Mouse (Mus musculus) layer of hippocampus, postnatal 14 days (tissue): ENCODE results near the gene Tmem184b. TPM values are rescaled to one million over a fixed set of nuclear protein-coding genes. Genes with fewer than 3 reads are reported as not detected.

ENCODE experiments used
- DNase-seq, 2 experiments: peaks; one replicate each; pipeline ENCODE4 v3.0.0; 2021 to 2022; ENCODE audit warnings: low spot score in 2 of 2, mixed read lengths in 1 of 2
- total RNA-seq, 2 experiments: library from RNA; stranded (reverse); gene quantifications; 2 replicates each; pipeline ENCODE4 v1.2.3; 2021

The Tmem184b gene
- total RNA-seq, 2 experiments from 2014 or later, result 47.4 to 49.2 TPM

- no peak for DNase-seq
Measured at GRCm38 (mm10) chr15:79430461-79431000, 27.2 kb upstream of the Tmem184b start.

- DNase-seq, result no peak
Measured at GRCm38 (mm10) chr15:79429994-79430393, 26.6 kb upstream of the Tmem184b start.

- DNase-seq, result no peak
Measured at GRCm38 (mm10) chr15:79429527-79429926, 26.2 kb upstream of the Tmem184b start.

- DNase-seq, result no peak
Measured at GRCm38 (mm10) chr15:79428616-79429015, 25.2 kb upstream of the Tmem184b start.

GRCm38 (mm10) chr15:79427516-79427915 is 24.1 kb upstream of the Tmem184b start:
- DNase-seq, result no peak

GRCm38 (mm10) chr15:79425516-79425915 is 22.1 kb upstream of the Tmem184b start:
- DNase-seq, result no peak

GRCm38 (mm10) chr15:79424602-79425001 is 21.2 kb upstream of the Tmem184b start:
- DNase-seq, result no peak

GRCm38 (mm10) chr15:79422715-79423243 is 19.4 kb upstream of the Tmem184b start:
- DNase-seq, result no peak

GRCm38 (mm10) chr15:79418677-79419076 is 15.3 kb upstream of the Tmem184b start:
- DNase-seq, result no peak

- DNase-seq, result no peak
Measured at GRCm38 (mm10) chr15:79418265-79418664, 14.9 kb upstream of the Tmem184b start.

GRCm38 (mm10) chr15:79417379-79417778 is 14.0 kb upstream of the Tmem184b start:
- DNase-seq, result no peak

GRCm38 (mm10) chr15:79416460-79417085 is 13.2 kb upstream of the Tmem184b start:
- DNase-seq, result no peak

- no peak for DNase-seq
Measured at GRCm38 (mm10) chr15:79414513-79414912, 11.1 kb upstream of the Tmem184b start.

GRCm38 (mm10) chr15:79413802-79414201 is 10.4 kb upstream of the Tmem184b start:
- no peak for DNase-seq

- DNase-seq, result no peak
Measured at GRCm38 (mm10) chr15:79413201-79413600, 9.8 kb upstream of the Tmem184b start.

- no peak for DNase-seq
Measured at GRCm38 (mm10) chr15:79411363-79412065, 8.1 kb upstream of the Tmem184b start.

GRCm38 (mm10) chr15:79409077-79409573 is 5.8 kb upstream of the Tmem184b start:
- no peak for DNase-seq

GRCm38 (mm10) chr15:79406564-79406963 is 3.2 kb upstream of the Tmem184b start:
- DNase-seq, result no peak

- DNase-seq, result no peak
Measured at GRCm38 (mm10) chr15:79404277-79404676, 908 bp upstream of the Tmem184b start.

GRCm38 (mm10) chr15:79403763-79404210 is 418 bp upstream of the Tmem184b start:
- no peak for DNase-seq

GRCm38 (mm10) chr15:79402176-79402575 is 1.2 kb downstream of the Tmem184b start:
- DNase-seq, result no peak

- DNase-seq, result peak; percentile 21 to 29
Measured at GRCm38 (mm10) chr15:79400975-79401365, 2.4 kb downstream of the Tmem184b start.
